Mouse (Mus musculus) megakaryocyte-erythroid progenitor cell, adult 5-6 weeks (primary cell): ENCODE data around the gene Pdia6. TPM values are rescaled to one million over a fixed set of nuclear protein-coding genes. Genes with fewer than 3 reads are reported as not detected.

Experiments
- ATAC-seq: replicated peaks from 2 replicates; pipeline ENCODE4 v1.8.0; 2016; ENCODE audit warnings: mild to moderate bottlenecking, inconsistent platforms; ENCODE audit not compliant: severe bottlenecking, poor library complexity, low FRiP score, low TSS enrichment
- total RNA-seq, 2 experiments: library from RNA; stranded (forward) in 1 of 2; stranded (reverse) in 1 of 2; fragments of 200-1000, 215-1000 nt in 1 of 2; fragments of >200 nt in 1 of 2; fragmentation: Nextera tagmentation in 1 of 2; gene quantifications; 2 replicates each; pipeline ENCODE4 v1.2.3; 2014 to 2017

Pdia6 gene
- total RNA-seq, 2 experiments from 2014 or later: 94.4 to 216 TPM

DNA sequence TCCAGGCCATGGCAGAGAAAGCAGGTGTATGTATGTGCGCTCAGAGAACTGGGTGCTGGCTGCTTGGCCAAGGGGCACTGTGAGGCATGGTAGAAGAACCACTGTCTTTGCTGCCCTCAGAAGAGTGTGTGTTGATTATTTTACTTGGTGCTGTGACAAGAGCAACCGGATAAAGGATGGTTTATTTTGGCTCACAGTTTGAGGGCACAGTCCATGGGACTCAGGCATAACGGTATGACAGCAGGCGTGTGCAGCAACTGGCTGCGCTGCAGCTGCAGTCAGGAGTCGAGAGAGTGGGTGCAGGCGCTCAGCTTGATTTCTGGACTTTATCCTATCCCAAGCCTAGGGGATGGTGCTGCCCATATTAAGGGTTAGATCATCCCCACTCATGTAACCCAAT lies 7.9 kb upstream of the Pdia6 start:
- no peak for ATAC-seq

GRCm38 (mm10) chr12:17261005-17261404 lies 5.3 kb upstream of the Pdia6 start:
- ATAC-seq: no peak

GRCm38 (mm10) chr12:17263881-17264280 lies 2.5 kb upstream of the Pdia6 start:
- ATAC-seq: no peak

DNA sequence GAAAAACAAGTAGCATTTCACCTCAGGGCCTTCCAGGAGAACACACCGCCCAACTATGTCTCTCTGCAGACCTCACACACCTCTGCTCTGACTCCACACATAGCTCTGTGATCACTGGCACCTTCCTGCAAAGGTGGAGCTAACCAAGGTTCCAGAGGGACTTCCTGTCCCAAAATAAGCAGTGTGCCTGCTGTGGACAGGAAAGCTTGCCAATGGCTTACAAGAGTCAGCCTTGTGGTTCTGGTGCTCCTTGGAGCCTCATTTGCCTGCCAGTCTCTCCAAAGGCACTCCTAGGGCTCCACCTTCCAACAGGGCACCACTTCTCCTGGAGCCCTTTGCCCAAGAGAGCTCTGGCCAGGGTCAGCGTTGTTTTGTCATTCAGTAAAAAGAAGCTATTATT lies 1.5 kb upstream of the Pdia6 start:
- ATAC-seq: no peak

GRCm38 (mm10) chr12:17266673-17266990 lies 287 bp downstream of the Pdia6 start:
- ATAC-seq: no peak

- ATAC-seq: peak; percentile 20; the same call in 1 of the 2 replicates
Observed at GRCm38 (mm10) chr12:17267316-17267715, 971 bp downstream of the Pdia6 start.

DNA sequence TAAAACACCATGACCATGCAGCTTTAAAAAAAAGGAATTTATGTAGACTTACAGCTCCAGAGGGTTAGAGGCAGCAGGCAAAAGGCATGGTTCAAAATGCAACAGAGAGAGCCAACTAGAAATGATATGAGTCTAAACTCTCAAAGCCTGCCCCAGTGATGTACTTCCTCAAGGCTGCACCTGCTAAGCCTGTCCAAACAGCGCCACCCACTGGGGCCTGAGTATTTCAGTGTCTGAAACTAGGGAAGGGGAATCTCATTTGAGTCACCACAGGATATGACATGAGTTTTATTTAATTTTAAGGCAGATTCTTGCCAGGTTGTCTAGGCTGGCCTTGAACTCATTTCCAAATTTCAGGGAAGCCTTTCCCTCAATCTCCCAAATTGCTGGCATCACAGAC lies 4.9 kb downstream of the Pdia6 start:
- ATAC-seq: no peak

DNA sequence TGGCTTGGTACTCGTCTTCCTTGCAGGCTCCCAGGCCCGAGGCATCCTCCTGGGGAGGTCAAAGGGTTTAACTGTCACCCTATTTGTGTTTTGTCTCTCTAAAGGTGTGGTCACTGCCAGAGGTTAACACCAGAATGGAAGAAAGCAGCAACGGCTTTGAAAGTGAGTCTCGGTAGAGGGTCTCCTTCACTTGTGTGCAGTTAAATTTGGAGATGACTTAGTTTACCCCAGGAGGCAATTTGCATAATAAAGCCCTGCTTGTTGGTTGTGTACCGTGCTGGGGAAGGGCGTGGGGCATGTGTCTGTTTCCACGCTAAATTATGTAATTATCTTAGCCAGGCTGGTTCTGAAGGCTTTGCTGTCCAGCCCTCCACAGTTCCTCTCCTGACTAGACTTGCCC lies 7.5 kb downstream of the Pdia6 start:
- no peak for ATAC-seq

GRCm38 (mm10) chr12:17288496-17288895 lies 22.2 kb downstream of the Pdia6 start:
- no peak for ATAC-seq

GRCm38 (mm10) chr12:17289060-17289459 lies 22.7 kb downstream of the Pdia6 start:
- no peak for ATAC-seq

GRCm38 (mm10) chr12:17289913-17290312 lies 23.6 kb downstream of the Pdia6 start:
- ATAC-seq: no peak

- ATAC-seq: no peak
Observed at GRCm38 (mm10) chr12:17290569-17290968, 24.2 kb downstream of the Pdia6 start.

DNA sequence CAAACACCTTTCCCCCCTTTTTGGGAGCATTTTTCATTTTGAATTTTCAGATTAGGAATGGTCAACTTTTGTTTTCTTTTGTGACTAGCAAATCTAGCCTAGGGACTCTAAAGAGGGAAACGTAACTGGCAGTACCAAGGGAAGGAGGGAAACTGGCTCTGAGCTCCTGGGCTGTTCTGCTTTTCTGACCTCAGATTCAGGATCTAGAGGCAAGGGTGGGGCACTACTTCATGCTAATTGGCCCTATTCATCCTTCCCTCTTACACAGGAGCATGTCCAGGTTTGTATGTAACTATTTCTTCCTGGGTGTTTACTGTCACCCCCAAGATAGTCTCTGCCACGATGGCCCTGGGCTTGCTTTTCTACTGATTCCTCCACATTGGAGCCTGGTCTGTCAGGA lies 30.6 kb downstream of the Pdia6 start:
- ATAC-seq: no peak

GRCm38 (mm10) chr12:17299902-17300301 lies 33.6 kb downstream of the Pdia6 start:
- no peak for ATAC-seq

GRCm38 (mm10) chr12:17305445-17305844 lies 39.1 kb downstream of the Pdia6 start:
- ATAC-seq: no peak

GRCm38 (mm10) chr12:17308246-17308645 lies 41.9 kb downstream of the Pdia6 start:
- ATAC-seq: no peak

GRCm38 (mm10) chr12:17310852-17311839 lies 44.8 kb downstream of the Pdia6 start:
- no peak for ATAC-seq

DNA sequence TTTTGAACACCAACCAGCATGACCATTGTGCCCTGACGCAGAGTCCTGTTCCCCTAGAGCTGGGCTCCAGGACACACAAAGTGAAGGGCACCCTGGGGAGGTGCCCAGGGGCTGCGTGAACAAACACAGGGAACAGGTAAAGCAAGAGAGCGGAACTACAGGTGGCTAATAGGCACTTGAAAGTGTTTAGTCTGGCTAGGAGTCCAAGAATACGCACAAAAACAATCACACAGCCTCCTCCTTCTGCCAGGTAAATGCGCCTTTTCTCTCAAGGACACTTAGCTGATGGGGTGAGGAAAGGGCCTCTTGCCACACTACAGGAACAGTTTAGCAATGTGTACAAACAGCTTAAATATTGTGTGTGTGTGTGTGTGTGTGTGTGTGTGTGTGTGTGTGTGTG lies 49.8 kb downstream of the Pdia6 start:
- ATAC-seq: no peak

DNA sequence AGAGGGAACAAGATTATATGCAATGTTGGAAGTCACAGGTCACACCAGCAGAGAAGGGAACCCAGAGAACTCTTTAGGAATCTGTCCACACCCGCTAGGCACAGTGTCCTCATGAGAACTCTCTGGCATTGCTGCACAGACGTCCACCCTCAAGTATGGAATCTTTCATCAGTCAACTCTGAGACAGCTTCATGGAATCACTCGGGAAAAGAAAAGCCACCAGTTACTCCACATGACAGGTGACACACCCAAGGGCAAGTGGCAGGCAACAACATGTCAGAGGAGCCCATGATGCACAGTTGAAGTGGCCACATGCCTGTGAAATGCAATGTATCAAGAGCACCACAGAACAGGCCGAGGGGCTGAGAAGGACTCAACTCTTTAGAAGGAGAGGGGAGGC lies 51.6 kb downstream of the Pdia6 start:
- no peak for ATAC-seq

DNA sequence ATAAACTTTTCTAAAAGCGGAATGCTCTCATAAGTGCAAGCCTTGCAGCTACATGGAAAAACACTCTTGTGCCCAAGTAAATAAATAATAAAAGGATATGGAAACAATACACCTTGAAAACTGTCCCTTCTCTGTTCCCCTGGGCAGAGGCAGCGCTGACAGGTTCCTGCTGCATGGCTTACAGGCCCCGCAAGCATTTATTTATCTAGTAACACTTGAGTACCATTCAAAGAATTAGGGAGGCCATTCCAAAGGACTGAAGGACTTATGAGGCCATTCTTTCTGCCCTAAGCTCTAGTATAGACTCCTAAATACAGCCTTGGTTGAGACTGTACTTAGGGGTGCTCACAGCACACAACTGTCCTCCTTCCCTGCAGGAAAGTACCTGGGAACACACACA lies 52.1 kb downstream of the Pdia6 start:
- no peak for ATAC-seq
